Mouse (Mus musculus) splenic B cell, adult 2 months (primary cell): Measurements from ENCODE around the gene Hoxa10.

Experiments
- DNase-seq: peaks from one replicate; pipeline ENCODE4 v3.0.0-alpha.2; 2011; ENCODE audit warnings: low read depth, low spot score
- H3K27me3 ChIP-seq: 2 replicates; pipeline ENCODE4 v1.6.1; 2012; ENCODE audit warnings: mild to moderate bottlenecking, low read length, moderate library complexity, mixed read lengths; ENCODE audit not compliant: control insufficient read depth, poor library complexity, insufficient read depth, severe bottlenecking
- H3K36me3 ChIP-seq: 2 replicates; pipeline ENCODE4 v1.6.1; 2012; ENCODE audit warnings: mild to moderate bottlenecking, low read length, moderate library complexity, mixed read lengths; ENCODE audit not compliant: control insufficient read depth, poor library complexity, insufficient read depth, severe bottlenecking

Gene Hoxa10

DNA sequence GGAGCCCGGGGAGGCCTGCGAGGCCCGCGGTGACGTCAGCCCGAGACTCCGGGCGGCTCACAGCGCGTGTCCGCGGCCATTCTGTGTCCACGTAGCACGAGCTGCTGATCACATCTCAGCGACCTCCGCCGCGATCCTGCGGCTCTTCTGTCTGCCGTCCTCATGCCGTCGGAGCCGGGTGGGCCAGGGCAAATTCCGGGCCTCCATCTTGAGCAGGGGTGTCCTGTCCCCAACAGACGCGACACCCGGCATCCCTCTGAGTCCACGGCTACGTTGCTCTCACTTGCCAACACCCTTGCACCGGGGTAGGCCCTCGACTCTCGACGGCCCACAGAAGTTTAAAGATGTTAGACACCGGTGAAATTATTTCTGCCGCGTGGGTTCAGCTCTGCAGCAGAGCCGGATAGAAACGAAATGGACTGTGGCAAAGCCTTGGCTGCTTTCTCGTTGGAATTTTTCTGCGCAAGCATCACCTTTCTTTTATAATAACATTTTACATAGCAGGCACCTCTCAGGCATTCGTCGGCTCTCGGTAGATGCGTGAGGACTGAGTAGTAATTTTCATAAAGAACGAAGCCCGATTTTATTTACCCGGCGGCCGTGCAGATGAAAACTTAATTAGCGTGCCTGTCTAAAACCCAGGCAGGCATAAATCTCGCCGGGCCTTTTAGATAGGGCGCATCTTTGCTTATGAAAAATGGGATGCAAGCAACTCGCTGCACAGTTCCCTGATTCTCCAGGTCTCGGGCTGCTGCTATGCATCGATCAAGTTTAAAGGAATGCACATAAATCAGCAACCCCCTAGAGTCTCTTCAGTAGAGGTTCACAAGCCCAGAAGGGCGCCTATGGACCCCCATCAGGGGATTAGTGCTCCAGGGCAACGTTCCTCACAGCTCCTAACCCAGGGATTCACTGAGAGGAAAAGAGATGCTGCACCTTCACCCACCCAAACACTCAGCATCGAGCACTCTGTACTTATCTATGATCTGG is 13.2 kb upstream of the Hoxa10 start:
- Histone ChIP-seq H3K27me3 (peaks cover 14% of the 10 kb centered on the region), H3K36me3 (no peaks in the 10 kb centered on the region)
- DNase-seq = no peak

DNA sequence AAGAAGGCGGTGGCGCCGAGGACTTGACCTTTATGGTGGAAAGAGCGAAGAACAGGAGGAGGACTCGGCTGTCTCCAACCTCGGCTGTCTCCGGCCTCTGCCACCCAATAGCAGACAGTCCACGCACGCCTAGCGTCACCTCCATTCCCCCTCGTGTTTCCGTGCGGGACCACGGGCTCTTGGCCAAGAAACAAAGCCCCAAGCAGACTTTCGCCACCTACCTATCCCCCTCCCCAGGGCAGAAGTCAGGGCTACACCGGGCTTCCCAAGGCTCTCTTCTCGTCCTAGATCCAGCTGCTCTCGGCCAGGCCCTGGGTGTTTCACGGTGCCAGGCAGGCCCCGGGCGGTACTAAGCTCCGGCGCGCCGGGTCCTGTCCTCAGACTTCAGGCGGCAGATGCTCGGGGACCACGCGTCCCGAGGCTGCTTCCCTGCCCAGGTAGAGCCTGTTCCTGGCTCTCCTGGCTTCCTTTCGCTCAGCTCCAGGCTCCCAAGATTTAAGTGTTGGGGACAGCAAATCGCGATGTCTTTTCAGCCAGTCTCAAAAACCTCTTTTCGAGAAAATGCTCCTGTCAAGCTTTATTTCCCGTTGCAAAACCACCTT is 12.2 kb upstream of the Hoxa10 start:
- no peaks in the 10 kb centered on the region for H3K36me3 ChIP-seq
- peaks cover 14% of the 10 kb centered on the region for H3K27me3 ChIP-seq
- no peak for DNase-seq

DNA sequence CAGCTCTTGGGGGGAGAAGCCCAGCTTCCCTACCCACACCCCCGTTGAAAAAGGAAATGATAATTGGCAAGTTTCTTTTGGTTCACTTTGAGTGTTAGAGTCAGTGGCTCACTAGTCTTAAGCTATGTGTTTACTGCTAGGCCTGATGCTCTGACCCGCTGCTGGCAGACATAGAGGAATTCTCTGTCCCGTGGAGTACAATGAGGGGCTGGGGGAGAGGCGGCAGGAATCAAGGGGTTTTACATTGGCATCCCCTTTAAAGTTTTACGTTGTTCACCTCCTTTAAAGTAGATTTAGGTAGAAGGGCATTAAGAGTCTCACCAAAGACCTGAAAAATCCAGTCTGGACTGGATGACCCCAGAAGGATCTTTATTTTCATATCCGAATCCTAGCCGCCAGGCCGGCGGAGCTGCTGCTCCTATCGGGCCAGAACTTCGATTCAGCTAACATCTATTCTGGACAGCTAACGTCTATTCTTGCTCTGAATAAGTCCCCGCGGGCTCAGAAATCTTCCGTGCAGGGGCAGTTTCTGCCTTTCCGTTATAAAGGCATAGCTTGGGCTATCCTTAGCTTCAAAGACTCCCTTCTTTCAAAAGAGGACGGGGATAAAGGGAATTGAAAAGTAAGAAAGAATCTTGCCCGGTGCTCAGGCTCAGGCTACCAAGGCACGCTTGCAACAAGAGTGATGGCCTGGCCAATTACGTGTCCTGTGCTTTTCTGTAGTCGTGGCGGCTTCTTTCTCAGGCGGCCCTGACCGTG is 11.5 kb upstream of the Hoxa10 start:
- no peaks in the 10 kb centered on the region for H3K36me3 ChIP-seq
- H3K27me3 ChIP-seq = peaks cover 14% of the 10 kb centered on the region
- DNase-seq = no peak

DNA sequence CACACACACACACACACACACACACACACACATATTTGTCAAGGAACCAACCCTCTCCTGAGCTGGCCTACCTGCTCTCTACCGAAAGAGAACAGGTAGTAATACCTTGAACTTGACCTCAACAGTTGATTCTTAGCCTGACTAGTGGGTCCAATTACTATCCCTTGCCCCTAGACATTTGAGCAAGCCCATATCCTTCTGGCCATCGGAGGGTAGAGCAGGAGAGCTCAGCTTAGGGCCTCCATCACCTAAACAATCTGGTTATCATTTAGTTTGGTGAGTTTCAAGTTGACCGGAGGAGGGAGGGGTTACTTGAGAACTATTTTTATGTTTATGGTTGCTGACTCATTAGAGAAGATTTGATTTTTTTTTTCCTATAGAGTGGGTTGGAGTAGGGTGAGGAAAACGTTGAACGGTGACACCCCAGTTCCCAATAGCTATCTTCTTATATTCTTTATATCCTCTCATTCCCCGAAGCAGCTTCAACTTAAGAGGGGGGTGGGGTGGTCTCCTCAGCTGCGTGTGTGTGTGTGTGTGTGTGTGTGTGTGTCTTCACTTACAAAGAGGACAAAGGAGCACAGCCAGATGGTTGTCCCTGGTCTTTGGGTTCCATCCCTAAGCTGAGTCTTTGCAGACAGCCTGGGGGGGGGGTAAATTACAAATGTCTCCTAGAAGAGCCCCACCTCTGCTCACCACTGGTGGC is 10.7 kb upstream of the Hoxa10 start:
- H3K36me3 ChIP-seq = no peaks in the 10 kb centered on the region
- peaks cover 14% of the 10 kb centered on the region for H3K27me3 ChIP-seq
- no peak for DNase-seq

DNA sequence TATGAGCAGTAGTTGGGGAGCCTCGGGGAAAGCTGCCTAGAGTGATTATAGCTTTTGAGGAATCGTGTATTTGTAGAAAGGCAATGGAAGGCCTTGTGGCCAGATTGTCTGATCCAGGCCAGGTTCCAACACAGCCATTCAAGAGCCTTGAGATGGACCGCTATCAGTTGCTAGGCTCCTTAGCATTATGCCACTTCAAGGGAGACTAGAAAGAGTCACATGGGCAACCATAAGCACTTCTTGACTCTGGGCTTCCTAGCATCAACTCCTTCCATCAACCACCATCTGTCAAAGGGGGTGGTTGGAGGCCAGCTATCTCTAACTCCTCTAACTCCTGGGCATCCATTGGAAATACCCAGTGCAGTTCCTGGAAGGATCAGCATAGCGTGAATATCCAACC is 9.2 kb upstream of the Hoxa10 start:
- no peaks in the 10 kb centered on the region for H3K36me3 ChIP-seq
- peaks cover 14% of the 10 kb centered on the region for H3K27me3 ChIP-seq
- DNase-seq = no peak

- Histone ChIP-seq H3K27me3 (peaks cover 14% of the 10 kb centered on the region), H3K36me3 (no peaks in the 10 kb centered on the region)
- no peak for DNase-seq
Measured at GRCm38 (mm10) chr6:52249415-52249738, 8.7 kb upstream of the Hoxa10 start.

DNA sequence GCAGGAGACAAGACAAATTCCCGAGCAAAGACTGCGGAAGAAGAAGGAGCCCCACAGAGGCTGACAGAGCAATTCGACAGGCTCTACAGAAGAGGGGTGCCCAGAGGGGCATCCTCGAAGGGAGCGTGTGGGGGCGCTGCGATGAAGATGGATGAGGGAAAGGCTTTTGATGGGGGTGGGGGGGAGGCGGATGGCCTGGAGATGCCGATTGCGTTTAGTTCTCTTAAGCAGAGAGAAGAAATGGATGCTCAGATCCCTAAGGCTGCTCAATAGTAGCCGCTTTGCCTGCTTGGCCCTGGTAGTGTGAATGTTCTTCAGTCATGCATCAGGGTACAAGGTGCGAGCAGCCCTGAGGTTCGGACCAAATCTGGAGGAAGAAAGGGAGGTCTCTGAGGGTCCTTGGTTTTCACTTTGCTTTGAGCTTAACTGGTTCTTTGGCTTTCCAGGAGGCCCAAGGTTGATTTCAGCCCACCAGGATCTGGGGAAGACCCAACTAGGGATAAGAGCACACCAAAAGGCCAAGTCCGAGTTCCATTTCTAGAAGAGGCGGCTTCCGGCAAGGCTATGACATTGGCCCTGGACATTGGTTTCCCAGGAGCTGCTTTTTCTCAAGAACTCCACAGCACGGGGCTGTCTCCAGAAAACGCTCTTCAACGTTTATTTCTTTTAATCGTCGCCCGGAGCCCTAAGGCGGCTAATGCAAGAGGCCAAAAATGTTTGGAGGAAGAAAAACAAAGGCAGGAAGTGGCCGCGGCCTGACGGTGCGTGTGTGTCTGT is 8.2 kb upstream of the Hoxa10 start:
- no peak for DNase-seq
- Histone ChIP-seq H3K36me3 (no peaks in the 10 kb centered on the region), H3K27me3 (peaks cover 10% of the 10 kb centered on the region)

DNA sequence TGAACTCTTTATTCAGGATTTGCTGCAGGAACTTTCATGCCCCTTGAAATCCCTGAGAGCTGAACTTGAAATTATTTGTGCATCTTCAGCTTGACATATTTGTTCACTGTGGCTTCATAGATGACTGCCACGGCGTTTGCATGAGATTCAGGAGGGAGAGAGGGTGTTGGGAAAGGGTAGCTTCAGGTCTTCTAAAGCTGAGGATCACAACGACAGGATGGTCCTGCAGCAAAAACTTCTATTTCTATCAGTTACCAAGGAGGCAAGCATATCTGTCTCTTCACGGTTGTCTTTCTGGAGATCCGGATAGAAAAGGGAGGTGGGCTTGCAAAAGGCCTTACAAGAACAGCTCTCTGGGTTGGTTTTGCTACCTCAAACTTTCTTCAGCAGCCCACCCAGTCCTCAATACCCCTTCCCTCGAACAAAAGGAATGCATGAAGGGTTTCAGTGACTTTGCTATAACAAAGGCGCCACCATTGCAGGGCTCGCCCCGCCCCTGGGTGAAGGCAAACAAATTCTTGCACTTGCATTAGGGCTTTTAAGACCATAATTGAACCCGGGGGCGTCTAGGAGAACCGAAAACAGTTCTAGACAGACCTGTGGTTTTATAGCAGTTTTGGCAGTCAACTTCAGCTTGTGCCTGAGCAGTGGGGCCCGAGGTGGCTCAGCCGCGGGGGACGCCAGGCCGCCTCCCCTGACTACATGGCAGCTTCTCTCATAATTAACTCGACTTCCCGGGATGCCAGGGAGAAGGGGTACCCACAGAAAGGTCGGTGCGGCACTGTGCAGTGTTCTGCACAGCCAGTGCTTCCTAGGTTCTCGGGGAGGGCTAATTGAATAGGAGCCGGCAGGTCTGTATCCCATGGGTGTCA is 7.3 kb upstream of the Hoxa10 start:
- DNase-seq = no peak
- Histone ChIP-seq H3K27me3 (peaks cover 4% of the 10 kb centered on the region; the same call in 1 of the 2 replicates), H3K36me3 (no peaks in the 10 kb centered on the region)

- no peak for DNase-seq
- no peaks in the 10 kb centered on the region for H3K36me3 ChIP-seq
- no peaks in the 10 kb centered on the region; the same call in 1 of the 2 replicates for H3K27me3 ChIP-seq
Measured at GRCm38 (mm10) chr6:52246916-52247315, 6.3 kb upstream of the Hoxa10 start.

DNA sequence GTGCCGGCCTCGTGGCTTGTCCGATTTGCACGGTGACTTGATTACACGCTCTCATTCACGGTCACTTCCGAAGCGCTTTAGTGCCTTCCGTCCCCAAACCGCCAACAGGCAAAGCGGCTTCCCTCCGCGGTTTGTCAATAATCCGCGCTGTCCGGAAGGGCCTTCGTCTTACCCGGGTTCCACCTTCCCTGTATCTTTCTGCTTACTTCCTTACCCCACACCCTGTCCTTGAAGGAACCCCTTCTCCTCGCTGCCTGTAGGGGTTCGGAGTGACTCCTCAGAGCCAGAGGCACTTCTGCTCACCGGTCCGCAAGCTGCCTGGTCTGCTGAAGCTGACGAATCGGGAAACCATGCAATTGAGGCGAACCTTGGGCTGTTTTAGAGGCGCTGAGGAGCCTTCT is 5.7 kb upstream of the Hoxa10 start:
- H3K27me3 ChIP-seq = no peaks in the 10 kb centered on the region; the same call in 1 of the 2 replicates
- no peaks in the 10 kb centered on the region for H3K36me3 ChIP-seq
- DNase-seq = no peak

- Histone ChIP-seq H3K27me3 (no peaks in the 10 kb centered on the region; the same call in none of the 2 replicates), H3K36me3 (no peaks in the 10 kb centered on the region)
- no peak for DNase-seq
Measured at GRCm38 (mm10) chr6:52245757-52246142, 5.1 kb upstream of the Hoxa10 start, which contains the start of gene Hoxa11. Gene Hoxa11, minus strand, starts transcription at chr6:52245810.

DNA sequence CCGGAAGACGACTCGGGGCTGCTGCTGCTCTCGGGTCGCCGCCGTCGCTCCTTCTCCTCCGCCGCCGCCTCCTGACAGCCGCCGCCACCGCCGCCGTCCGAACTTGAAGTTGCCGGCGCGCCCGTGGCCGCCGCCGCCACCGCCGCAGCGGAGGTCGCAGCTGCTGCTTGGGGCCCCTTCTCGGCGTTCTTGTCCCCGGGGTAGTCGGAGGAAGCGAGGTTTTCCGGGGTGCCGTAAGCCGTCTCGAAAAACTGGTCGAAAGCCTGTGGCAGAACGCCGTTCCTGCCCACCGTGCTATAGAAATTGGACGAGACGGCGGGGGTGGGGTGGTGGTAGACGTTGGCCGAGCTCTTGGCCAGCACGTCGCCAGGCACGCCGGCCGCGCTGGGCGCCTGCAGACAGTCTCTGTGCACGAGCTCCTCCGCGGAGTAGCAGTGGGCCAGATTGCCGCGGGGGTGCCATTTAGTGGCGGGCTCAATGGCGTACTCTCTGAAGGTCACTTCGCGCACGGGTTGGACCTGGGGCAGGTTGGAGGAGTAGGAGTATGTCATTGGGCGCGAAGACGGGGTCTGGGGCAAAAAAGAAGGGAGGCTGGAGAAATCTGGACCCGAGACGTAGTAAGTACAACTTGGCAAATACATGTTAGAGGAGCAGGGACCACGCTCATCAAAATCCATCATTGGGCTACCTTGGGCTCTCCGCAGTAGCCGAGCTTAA is 4.5 kb upstream of the Hoxa10 start:
- DNase-seq = no peak
- no peaks in the 10 kb centered on the region; the same call in none of the 2 replicates for H3K27me3 ChIP-seq
- H3K36me3 ChIP-seq = no peaks in the 10 kb centered on the region
